Mouse (Mus musculus) myocyte (in vitro differentiated cells): ENCODE measurements around the gene Usp33.

Source experiments
- CEBPB ChIP-seq: IDR thresholded peaks from 2 replicates; pipeline ENCODE4 v1.6.1; 2011; ENCODE audit warnings: mild to moderate bottlenecking, moderate library complexity; ENCODE audit not compliant: poor library complexity, insufficient read depth, severe bottlenecking
- E2F4 ChIP-seq: IDR thresholded peaks from one replicate; pipeline ENCODE4 v1.6.1; 2011; ENCODE audit warnings: mild to moderate bottlenecking, control low read depth, moderate library complexity; ENCODE audit not compliant: insufficient read depth
- TCF12 ChIP-seq: IDR thresholded peaks from one replicate; pipeline ENCODE4 v1.6.1; 2011; ENCODE audit warnings: mild to moderate bottlenecking, control low read depth; ENCODE audit not compliant: poor library complexity, insufficient read depth, severe bottlenecking
- USF1 ChIP-seq: IDR thresholded peaks from one replicate; pipeline ENCODE4 v1.6.1; 2011; ENCODE audit warnings: low read depth, mild to moderate bottlenecking, control low read depth, moderate library complexity

- TF ChIP-seq E2F4 (no peak), CEBPB (no peak), USF1 (no peak), TCF12 (no peak)
Observed at GRCm38 (mm10) chr3:152339862-152340557, 6.3 kb upstream of the Usp33 start, which contains the start of gene Miga1.
